Mouse (Mus musculus) MEL (cell line): ENCODE results near the gene Fermt3. TPM values are rescaled to one million over a fixed set of nuclear protein-coding genes. Genes with fewer than 3 reads are reported as not detected.

Source experiments
- DNase-seq: peaks from one replicate; pipeline ENCODE4 v3.0.0; 2011; ENCODE audit warnings: low read depth, low spot score
- H3K27ac ChIP-seq: 2 replicates; pipeline ENCODE4 v1.5.1; 2012; ENCODE audit warnings: low read depth, mild to moderate bottlenecking, control low read depth, low read length, moderate library complexity; ENCODE audit not compliant: control insufficient read depth
- H3K27me3 ChIP-seq, 2 experiments: fragments of 150-350 bp in 1 of 2; sonication (generic) in 1 of 2; 2 replicates each; pipeline ENCODE4 v1.6.1; 2012; ENCODE audit warnings: low read length in 2 of 2, mild to moderate bottlenecking in 2 of 2, improper control_type of control experiment in 1 of 2, moderate library complexity in 1 of 2; ENCODE audit not compliant: insufficient read depth in 2 of 2, control insufficient read depth in 1 of 2
- H3K36me3 ChIP-seq, 2 experiments: 2 replicates each; pipeline ENCODE4 v1.6.1; 2012 to 2014; ENCODE audit warnings: low read length in 2 of 2, improper control_type of control experiment in 1 of 2, inconsistent platforms in 1 of 2, mild to moderate bottlenecking in 1 of 2; ENCODE audit not compliant: insufficient read depth in 2 of 2, control insufficient read depth in 1 of 2
- H3K4me1 ChIP-seq, 2 experiments: fragments of 150-350 bp in 1 of 2; sonication (generic) in 1 of 2; 2 replicates each; pipeline ENCODE4 v1.6.1; 2012; ENCODE audit warnings: low read length in 2 of 2, improper control_type of control experiment in 1 of 2, mild to moderate bottlenecking in 1 of 2; ENCODE audit not compliant: insufficient read depth in 2 of 2, control insufficient read depth in 1 of 2
- H3K4me3 ChIP-seq, 2 experiments: fragments of 150-350 bp in 1 of 2; sonication (generic) in 1 of 2; 2 replicates each; pipeline ENCODE4 v1.5.1; 2012; ENCODE audit warnings: low read depth in 2 of 2, low read length in 2 of 2, mild to moderate bottlenecking in 2 of 2, moderate library complexity in 2 of 2, control low read depth in 1 of 2, improper control_type of control experiment in 1 of 2; ENCODE audit not compliant: control insufficient read depth in 1 of 2, insufficient read depth in 1 of 2
- H3K79me2 ChIP-seq: 2 replicates; pipeline ENCODE4 v1.6.1; 2012; ENCODE audit warnings: mild to moderate bottlenecking, low read length, moderate library complexity; ENCODE audit not compliant: control insufficient read depth, poor library complexity, insufficient read depth
- H3K9ac ChIP-seq: 2 replicates; pipeline ENCODE4 v1.6.1; 2012; ENCODE audit warnings: low read depth, mild to moderate bottlenecking, control low read depth, low read length, moderate library complexity; ENCODE audit not compliant: control insufficient read depth, poor library complexity, severe bottlenecking
- H3K9me3 ChIP-seq: fragments of 150-350 bp; sonication (generic); replicated peaks from 2 replicates; pipeline ENCODE4 v1.6.1; 2012; ENCODE audit warnings: mild to moderate bottlenecking, low read length, improper control_type of control experiment, moderate library complexity; ENCODE audit not compliant: insufficient read depth
- BHLHE40 ChIP-seq: IDR thresholded peaks from 2 replicates; pipeline ENCODE4 v1.6.1; 2012; ENCODE audit warnings: low read depth, mild to moderate bottlenecking, inconsistent platforms, low read length, improper control_type of control experiment, borderline replicate concordance
- CHD1 ChIP-seq: IDR thresholded peaks from 2 replicates; pipeline ENCODE4 v1.6.1; 2012; ENCODE audit warnings: low read depth, mild to moderate bottlenecking, inconsistent platforms, low read length, improper control_type of control experiment
- E2F4 ChIP-seq: IDR thresholded peaks from 2 replicates; pipeline ENCODE4 v1.6.1; 2011; ENCODE audit warnings: low read depth, low read length, improper control_type of control experiment, borderline replicate concordance
- ELF1 ChIP-seq: IDR thresholded peaks from 2 replicates; pipeline ENCODE4 v1.6.1; 2014; ENCODE audit warnings: low read depth, mild to moderate bottlenecking, inconsistent platforms, low read length, improper control_type of control experiment, moderate library complexity
- EP300 ChIP-seq, 2 experiments: IDR thresholded peaks; 2 replicates each; pipeline ENCODE4 v1.6.1; 2011; ENCODE audit warnings: improper control_type of control experiment in 2 of 2, low read length in 2 of 2, low read depth in 1 of 2, mild to moderate bottlenecking in 1 of 2
- GATA1 ChIP-seq: IDR thresholded peaks from 2 replicates; pipeline ENCODE4 v1.6.1; 2011; ENCODE audit warnings: low read depth, low read length, improper control_type of control experiment
- KAT2A ChIP-seq: conservative IDR thresholded peaks from 2 replicates; pipeline ENCODE4 v1.6.1; 2012; ENCODE audit warnings: low read depth, low read length, improper control_type of control experiment, inconsistent platforms
- MAFK ChIP-seq: IDR thresholded peaks from 2 replicates; pipeline ENCODE4 v1.6.1; 2011; ENCODE audit warnings: low read depth, mild to moderate bottlenecking, low read length, improper control_type of control experiment, borderline replicate concordance
- MAX ChIP-seq: IDR thresholded peaks from 2 replicates; pipeline ENCODE4 v1.6.1; 2011; ENCODE audit warnings: low read length, improper control_type of control experiment
- MEF2A ChIP-seq: IDR thresholded peaks from 2 replicates; pipeline ENCODE4 v1.6.1; 2014; ENCODE audit warnings: low read depth, mild to moderate bottlenecking, inconsistent platforms, low read length, improper control_type of control experiment; ENCODE audit not compliant: poor library complexity, insufficient replicate concordance, severe bottlenecking; ENCODE audit errors: extremely low read depth
- MXI1 ChIP-seq: IDR thresholded peaks from 2 replicates; pipeline ENCODE4 v1.6.1; 2011; ENCODE audit warnings: mild to moderate bottlenecking, low read depth, low read length, improper control_type of control experiment
- MYB ChIP-seq: IDR thresholded peaks from 2 replicates; pipeline ENCODE4 v1.6.1; 2011; ENCODE audit warnings: mild to moderate bottlenecking, low read depth, low read length, improper control_type of control experiment
- MYC ChIP-seq: IDR thresholded peaks from 2 replicates; pipeline ENCODE4 v1.6.1; 2011; ENCODE audit warnings: low read depth, mild to moderate bottlenecking, low read length, improper control_type of control experiment, moderate library complexity
- POLR2A ChIP-seq, 2 experiments: IDR thresholded peaks; 2 replicates each; pipeline ENCODE4 v1.6.1; 2011 to 2012; ENCODE audit warnings: low read length in 2 of 2, mild to moderate bottlenecking in 2 of 2, control low read depth in 1 of 2, improper control_type of control experiment in 1 of 2, low read depth in 1 of 2, moderate library complexity in 1 of 2; ENCODE audit not compliant: control insufficient read depth in 1 of 2, insufficient read depth in 1 of 2, poor library complexity in 1 of 2
- POLR2AphosphoS5 ChIP-seq: IDR thresholded peaks from 2 replicates; pipeline ENCODE4 v1.6.1; 2012; ENCODE audit warnings: low read depth, borderline replicate concordance, mild to moderate bottlenecking, inconsistent platforms, low read length, moderate library complexity, mixed read lengths
- RAD21 ChIP-seq: IDR thresholded peaks from 2 replicates; pipeline ENCODE4 v1.6.1; 2011; ENCODE audit warnings: mild to moderate bottlenecking, low read depth, low read length, improper control_type of control experiment
- TAL1 ChIP-seq: IDR thresholded peaks from 2 replicates; pipeline ENCODE4 v1.6.1; 2012; ENCODE audit warnings: mild to moderate bottlenecking, inconsistent platforms, low read length, moderate library complexity, mixed read lengths
- TBP ChIP-seq: IDR thresholded peaks from 2 replicates; pipeline ENCODE4 v1.8.0; 2011; ENCODE audit warnings: low read depth, low read length, improper control_type of control experiment
- TCF12 ChIP-seq: IDR thresholded peaks from 2 replicates; pipeline ENCODE4 v1.6.1; 2014; ENCODE audit warnings: low read depth, mild to moderate bottlenecking, inconsistent platforms, low read length, improper control_type of control experiment, moderate library complexity
- UBTF ChIP-seq: IDR thresholded peaks from 2 replicates; pipeline ENCODE4 v1.6.1; 2012; ENCODE audit warnings: low read depth, mild to moderate bottlenecking, inconsistent platforms, low read length, improper control_type of control experiment, moderate library complexity, borderline replicate concordance; ENCODE audit not compliant: insufficient read depth
- ZC3H11A ChIP-seq: IDR thresholded peaks from 2 replicates; pipeline ENCODE4 v1.6.1; 2012; ENCODE audit warnings: low read depth, mild to moderate bottlenecking, inconsistent platforms, low read length, improper control_type of control experiment
- ZKSCAN1 ChIP-seq: IDR thresholded peaks from 2 replicates; pipeline ENCODE4 v1.6.1; 2012; ENCODE audit warnings: low read depth, mild to moderate bottlenecking, inconsistent platforms, low read length, improper control_type of control experiment, moderate library complexity
- polyA plus RNA-seq, 2 experiments: library from polyadenylated mRNA; stranded (reverse) in 1 of 2; unstranded in 1 of 2; fragments of >175 nt in 1 of 2; fragments of >200 nt in 1 of 2; gene quantifications; 2 replicates each; pipeline versions ENCODE4 v1.2.1 to v1.2.4; 2012; ENCODE audit warnings: low replicate concordance in 2 of 2, low read depth in 1 of 2; ENCODE audit not compliant: insufficient read length in 2 of 2, insufficient read depth in 1 of 2, missing spikeins in 1 of 2
- total RNA-seq: library from RNA; depleted of rRNA; stranded (reverse); fragments of 300-350 nt; gene quantifications from 2 replicates; pipeline ENCODE4 v1.2.3, GENCODE M21; 2012

The Fermt3 gene
- total and polyA plus RNA-seq, 3 experiments = 244 to 329 (median 327) TPM

DNA sequence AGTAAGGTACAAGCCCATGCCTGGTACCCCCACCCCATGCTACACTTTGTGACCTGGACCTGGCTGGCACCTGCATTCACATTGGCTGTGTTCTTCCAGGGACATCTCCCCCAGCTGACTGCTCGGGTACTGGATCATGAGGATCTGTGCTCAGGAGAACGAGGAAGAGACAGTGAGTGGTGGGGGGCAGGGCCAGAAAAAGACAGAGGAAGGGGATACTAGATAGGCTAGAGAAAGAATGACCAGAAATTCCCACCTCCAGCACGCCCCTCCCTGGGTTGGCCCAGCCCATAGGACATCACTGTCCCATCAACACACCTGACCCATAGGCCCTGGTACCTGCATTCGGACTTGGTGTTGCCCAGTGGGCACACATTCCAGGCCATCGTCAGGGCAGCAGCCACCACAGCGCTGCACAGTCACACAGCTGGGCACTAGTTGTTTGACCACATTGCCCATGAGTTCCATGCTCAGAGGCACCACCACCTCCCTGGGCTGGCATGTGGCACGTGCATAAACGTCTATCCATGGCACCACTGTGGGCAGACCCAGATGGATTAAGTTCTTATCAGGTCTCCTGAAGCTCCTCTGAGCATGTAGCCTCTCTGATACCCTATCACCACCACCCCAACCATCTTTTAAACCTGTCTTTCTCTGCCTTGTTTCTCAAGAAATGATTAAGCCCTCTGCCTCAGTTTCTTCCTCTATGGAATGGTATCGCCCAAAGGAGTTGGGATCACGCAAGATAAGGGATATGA, 33.1 kb downstream of the Fermt3 start:
- DNase-seq = no peak
- H3K4me1 ChIP-seq = peaks cover 11 to 19% of the 10 kb centered on the region in 2 experiments
- TF ChIP-seq MEF2A (no peak), MYB (no peak), ZKSCAN1 (no peak), CHD1 (no peak), EP300 (IDR thresholded peaks at IDR 0.05; ENCODE audit: low read depth in 1 of 2, low read length in 2 of 2) (peak in 1 of 2 experiments; percentile 64; a peak in 2 of 4 replicates), TAL1 (peak; percentile 26; the same call in 1 of the 2 replicates), TBP (no peak), E2F4 (no peak), GATA1 (peak; percentile 73), TCF12 (peak; percentile 63), BHLHE40 (peak; percentile 88), KAT2A (no peak)

DNA sequence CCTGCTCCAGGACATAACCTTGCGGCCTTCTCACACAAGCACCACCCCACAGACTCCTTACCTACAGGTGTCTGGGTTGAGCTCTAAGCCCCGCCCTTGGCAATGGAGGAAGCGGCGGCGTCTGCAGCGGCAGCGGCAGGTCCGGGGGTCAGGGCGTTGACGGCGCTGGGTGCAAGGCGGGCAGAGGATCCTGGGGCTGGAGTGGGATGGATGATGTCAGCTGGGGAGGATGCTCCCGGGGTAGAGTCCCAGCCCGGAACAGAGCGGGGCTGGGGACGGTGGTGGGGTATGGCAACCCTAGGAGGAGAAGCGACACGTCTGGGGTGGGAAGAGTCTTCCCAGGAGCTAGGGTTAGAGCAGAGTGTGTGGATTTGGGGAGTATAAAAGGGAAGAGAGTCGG, 34.0 kb downstream of the Fermt3 start:
- Histone ChIP-seq H3K4me1 (peaks cover 11 to 19% of the 10 kb centered on the region in 2 experiments), H3K36me3 (peaks cover 0 to 12% of the 10 kb centered on the region in 2 experiments; a peak in 2 of 4 replicates)
- TF ChIP-seq ZC3H11A = no peak
- TF ChIP-seq RAD21 = no peak
- TF ChIP-seq POLR2AphosphoS5 = no peak
- no peak for TF ChIP-seq POLR2A (IDR thresholded peaks at IDR 0.05; ENCODE audit: control insufficient read depth in 1 of 2, insufficient read depth in 1 of 2, low read depth in 1 of 2, low read length in 2 of 2, poor library complexity in 1 of 2)
- no peak for TF ChIP-seq MXI1
- no peak for TF ChIP-seq MAX
- TF ChIP-seq CHD1 = no peak
- no peak for TF ChIP-seq MYC
- no peak for TF ChIP-seq EP300 (IDR thresholded peaks at IDR 0.05; ENCODE audit: low read depth in 1 of 2, low read length in 2 of 2)
- TF ChIP-seq ELF1 = no peak
- no peak for TF ChIP-seq UBTF
- TF ChIP-seq MAFK = no peak
- no peak for TF ChIP-seq BHLHE40
- no peak for TF ChIP-seq ZKSCAN1
- TF ChIP-seq, all 39 proteins: peak for 0

More for the DNA sequence above, 33.1 kb downstream of the Fermt3 start:
- no peaks in the 10 kb centered on the region for H3K9me3 ChIP-seq
- H3K27me3 ChIP-seq = no peaks in the 10 kb centered on the region
- H3K27ac ChIP-seq = no peak overlapping the region
- peak overlapping the region; percentile 94; the same call in 1 of the 2 replicates for H3K9ac ChIP-seq
- peak overlapping the region in 1 of 2 experiments; percentile 78; a peak in 3 of 4 replicates for H3K4me3 ChIP-seq
- peaks cover 0 to 10% of the 10 kb centered on the region in 2 experiments; a peak in 2 of 4 replicates for H3K36me3 ChIP-seq
- H3K79me2 ChIP-seq = peaks cover 7% of the 10 kb centered on the region; the same call in 1 of the 2 replicates

More for the DNA sequence above, 34.0 kb downstream of the Fermt3 start:
- Histone ChIP-seq H3K27me3 (no peaks in the 10 kb centered on the region), H3K9me3 (no peaks in the 10 kb centered on the region), H3K4me3 (no peak overlapping the region), H3K9ac (no peak overlapping the region), H3K79me2 (peaks cover 11% of the 10 kb centered on the region; the same call in 1 of the 2 replicates), H3K27ac (no peak overlapping the region)
- DNase-seq = no peak
